Mouse (Mus musculus): ENCODE results near the gene AC124502.3.

The AC124502.3 gene

DNA sequence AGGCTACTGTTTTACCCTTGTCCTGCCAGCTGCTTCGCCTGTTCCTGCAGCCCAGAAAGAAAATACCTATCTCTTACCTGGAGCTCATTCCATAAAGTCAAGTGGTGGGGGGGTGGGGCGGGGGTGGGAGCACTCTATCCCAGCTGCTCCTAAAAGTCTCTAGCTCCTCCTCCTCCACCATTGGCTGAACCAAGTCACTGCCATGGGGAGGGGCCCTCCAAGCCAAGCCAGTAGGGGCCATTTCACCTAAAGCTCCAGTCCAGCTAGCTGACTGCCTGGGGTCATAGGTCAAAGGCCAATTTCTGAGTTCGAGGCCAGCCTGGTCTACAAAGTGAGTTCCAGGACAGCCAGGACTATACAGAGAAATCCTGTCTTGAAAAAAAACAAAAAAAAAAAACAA, 6.0 kb upstream of the AC124502.3 start:
- DNase-seq (ENCODE audit: low spot score in 2 of 2): no peak

DNA sequence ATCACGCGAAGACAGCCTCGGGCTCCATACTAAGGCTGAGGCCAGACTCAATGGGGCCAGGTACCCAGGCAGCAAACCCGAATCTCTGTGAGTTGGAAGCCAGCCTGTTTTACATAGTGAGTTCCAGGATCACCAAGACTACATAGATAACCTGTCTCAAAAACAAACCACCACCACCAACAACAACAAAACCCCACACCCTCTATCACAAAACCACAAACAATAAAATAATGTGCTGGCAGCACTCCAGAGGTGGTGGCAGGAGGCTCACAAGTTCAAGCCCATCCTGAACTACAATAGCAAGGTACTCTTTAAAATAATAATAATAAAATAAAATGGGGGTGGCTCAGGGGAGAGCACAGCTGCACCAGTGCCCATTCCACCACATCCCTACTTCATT, 2.1 kb upstream of the AC124502.3 start:
- no peak for DNase-seq (ENCODE audit: low spot score in 2 of 2)

DNA sequence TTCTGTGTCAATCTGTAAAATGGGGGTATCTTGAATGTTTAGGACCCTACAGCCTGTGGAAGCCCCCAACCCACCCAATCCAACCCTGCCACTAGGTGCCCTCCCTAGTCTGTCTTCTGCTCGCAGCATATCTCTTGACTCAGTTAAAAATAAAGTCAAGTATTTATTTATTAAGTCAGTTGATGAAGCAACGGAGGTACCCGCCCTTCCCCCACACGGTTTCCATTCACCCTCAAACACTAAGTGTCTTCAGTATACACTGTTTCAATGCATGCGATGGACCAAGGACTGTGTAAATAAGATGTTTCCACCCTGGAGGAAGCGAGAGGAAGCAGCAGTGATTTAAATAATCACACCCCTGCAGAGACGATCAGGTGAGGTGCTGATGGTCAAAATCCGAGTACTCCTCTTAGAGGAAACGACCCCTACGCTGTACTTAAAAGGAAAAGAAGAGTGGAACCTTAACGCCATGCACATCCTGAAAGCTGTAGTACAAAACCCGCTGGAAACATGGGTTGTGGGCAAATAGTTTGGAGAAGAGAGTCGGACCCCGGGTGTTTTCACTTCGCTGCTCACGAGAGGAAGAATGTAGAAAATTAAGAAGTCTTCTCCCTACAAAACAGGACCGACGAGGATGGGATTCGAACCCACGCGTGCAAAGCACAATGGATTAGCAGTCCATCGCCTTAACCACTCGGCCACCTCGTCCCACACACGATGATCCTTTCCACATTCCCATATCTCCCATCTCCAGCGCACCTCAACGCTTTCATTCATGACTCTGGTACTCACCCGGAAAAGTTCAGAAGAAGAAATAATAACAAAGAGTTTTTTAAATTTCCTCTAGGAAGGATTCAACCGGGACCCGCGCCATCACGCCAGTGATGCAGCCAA, 766 bp upstream of the AC124502.3 start:
- peak; percentile 85 to 88 for DNase-seq (ENCODE audit: low spot score in 2 of 2)

DNA sequence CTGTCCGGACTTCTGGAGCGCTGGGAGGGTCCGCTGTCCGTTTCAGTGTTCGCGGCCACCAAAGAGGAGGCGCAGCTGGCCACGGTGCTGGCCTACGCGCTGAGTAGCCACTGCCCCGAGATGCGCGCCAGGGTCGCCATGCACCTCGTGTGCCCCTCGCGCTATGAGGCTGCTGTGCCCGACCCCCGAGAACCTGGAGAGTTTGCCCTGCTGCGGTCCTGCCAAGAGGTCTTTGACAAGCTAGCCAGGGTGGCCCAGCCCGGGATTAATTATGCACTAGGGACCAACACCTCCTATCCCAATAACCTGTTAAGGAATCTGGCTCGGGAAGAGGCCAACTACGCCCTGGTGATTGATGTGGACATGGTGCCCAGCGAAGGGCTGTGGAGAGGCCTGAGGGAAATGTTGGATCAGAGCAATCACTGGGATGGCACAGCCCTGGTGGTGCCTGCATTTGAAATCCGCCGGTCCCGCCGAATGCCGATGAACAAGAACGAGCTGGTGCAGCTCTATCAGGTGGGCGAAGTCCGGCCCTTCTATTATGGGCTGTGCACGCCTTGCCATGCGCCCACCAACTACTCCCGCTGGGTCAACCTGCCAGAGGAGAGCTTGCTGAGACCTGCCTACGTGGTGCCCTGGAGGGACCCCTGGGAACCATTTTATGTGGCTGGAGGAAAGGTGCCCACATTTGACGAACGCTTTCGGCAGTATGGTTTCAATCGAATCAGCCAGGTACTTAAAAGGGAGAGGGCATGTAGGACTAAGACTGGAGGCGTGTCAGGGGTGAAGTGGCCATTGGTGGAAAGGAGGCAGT, 817 bp downstream of the AC124502.3 start:
- peak in 1 of 2 experiments; percentile 56 for DNase-seq (ENCODE audit: low spot score in 2 of 2)

DNA sequence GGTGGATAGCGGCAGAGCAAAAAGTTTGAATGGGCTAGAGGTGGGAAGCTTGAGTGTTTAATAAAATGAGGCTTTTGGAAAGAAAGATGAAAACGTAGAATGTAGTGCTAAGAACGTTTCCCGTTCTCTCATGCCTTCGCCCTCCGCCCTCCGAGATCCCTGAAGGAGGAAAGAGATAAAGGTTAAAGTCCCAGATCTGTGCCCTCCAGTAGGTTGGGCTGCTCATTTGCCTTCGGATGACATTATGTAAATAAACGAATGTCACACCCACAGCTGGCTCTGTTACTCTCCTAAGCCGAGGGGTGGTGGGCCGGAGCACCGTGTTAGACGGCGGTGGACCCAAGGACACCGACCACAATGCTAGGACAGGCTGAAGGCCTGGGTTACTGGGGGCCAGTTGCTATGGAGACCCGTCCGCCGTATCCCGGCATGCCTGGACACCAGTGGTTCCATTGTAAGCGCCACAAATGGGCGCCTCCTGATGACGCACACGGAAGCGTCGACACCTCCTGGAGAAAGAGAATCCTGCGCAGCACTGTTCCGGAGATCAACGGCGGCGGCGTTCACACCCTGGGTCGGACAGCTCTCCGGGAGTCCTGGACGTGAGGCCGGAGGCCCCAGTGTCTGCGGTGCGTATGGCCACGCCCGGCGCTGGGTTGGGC, 2.3 kb downstream of the AC124502.3 start, which contains the start of gene Brms1:
Gene Brms1, plus strand, starts transcription at position 493 of the 662 bp plus-strand sequence.
- peak; percentile 95 to 96 for DNase-seq (ENCODE audit: low spot score in 2 of 2)

DNA sequence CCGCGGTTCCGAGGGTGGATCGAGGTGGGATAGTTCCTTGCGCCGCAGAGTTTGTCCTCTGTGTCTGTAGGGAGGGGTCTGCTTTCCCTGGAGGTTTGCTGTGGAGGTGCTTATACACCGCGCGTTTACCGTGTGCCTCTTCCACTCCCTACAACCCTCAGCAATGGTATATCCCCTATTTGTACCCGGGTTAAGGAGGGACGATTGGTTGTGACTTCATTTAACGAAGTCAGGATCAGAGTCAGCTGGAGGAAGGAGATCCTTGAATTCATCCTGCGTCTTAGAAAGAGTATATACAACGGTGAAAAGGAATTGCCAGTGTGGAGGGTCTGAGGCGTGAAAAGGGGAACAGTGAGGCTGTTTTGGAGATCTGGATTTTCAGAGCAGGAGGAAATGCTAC, 2.9 kb downstream of the AC124502.3 start:
- no peak for DNase-seq (ENCODE audit: low spot score in 2 of 2)

DNA sequence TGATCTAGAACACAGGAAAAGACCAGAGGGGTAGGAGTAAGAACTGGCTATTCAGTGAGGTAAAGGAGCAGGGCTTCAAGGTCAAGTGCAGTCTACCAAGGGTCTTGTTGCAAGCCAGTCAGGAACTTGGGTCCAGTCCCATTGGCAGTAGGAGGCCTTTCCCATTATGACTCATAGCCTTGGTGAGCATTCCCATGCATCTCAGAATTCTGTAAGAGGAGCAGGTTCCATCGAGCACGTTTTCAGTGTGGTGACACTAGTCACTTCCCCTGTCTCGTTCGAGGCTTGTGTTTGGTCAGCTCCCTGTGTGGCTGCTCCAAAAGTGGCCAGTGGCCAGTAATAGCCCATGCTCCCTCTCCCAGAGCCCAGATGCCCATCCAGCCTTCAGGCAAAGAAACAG, 6.8 kb downstream of the AC124502.3 start:
- no peak for DNase-seq (ENCODE audit: low spot score in 2 of 2)

DNA sequence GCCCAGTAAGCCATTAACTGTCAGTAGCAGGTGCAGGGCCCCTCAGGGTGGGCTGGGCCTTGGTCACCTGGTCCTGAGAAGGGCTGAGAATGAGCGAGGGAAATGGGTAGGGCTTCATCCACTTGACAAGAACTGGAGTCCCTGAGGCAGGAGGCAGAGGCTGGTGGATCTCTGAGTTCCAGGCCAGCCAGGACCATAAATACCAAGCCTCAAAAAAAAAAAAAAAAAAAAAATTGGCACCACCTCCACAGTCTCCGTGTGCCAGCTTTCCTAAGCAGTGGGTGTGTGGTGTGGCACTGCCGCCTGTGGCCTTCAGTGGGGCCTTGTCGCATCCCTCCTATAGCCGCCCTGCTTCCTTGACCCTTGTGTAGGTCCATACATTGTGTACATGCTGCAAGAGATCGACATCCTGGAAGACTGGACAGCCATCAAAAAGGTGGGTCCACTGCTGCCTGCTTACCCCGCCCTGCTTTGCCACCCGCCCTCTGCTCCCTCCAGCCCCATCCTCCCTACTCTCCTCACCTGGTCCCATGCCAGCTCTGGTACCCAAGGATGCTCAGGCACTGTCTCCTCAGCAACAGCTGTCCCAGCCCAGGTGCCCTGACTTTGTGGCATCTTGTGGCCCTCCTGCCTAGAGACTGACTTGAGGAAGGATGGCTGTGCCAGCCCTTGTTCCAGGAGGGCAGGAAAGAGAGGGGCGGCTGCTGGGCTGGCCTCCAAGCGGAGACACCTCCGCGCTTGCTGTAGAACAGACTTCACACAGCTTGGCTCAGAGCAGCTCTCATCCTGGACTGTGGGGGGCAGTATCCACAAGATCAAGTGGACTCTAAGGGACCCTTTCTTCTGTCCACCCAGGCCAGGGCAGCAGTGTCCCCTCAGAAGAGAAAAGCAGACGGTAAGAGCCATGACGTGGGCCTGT, 9.7 kb downstream of the AC124502.3 start:
- peak in 1 of 2 experiments; percentile 59 for DNase-seq (ENCODE audit: low spot score in 2 of 2)

DNA sequence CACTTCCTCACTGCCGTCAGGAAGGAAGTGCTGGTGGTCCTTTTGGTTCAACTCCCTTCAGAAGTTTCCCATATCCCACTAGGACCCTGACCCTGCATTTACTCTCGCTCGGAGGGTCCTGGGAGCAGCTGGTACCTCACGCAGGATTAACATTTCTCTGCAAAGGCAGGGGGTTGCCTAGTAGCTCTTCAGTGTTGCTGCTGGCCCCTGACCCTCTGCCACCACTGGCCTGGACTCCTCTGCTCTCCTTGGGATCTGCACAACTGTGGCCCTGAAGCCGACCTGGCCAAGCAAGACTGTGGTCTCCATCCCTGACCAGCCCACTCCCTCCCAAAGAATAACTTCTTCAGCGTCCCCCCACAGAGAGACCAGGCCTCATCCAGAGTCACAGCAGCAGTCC, 10.6 kb downstream of the AC124502.3 start:
- peak in 1 of 2 experiments; percentile 36 for DNase-seq (ENCODE audit: low spot score in 2 of 2)

DNA sequence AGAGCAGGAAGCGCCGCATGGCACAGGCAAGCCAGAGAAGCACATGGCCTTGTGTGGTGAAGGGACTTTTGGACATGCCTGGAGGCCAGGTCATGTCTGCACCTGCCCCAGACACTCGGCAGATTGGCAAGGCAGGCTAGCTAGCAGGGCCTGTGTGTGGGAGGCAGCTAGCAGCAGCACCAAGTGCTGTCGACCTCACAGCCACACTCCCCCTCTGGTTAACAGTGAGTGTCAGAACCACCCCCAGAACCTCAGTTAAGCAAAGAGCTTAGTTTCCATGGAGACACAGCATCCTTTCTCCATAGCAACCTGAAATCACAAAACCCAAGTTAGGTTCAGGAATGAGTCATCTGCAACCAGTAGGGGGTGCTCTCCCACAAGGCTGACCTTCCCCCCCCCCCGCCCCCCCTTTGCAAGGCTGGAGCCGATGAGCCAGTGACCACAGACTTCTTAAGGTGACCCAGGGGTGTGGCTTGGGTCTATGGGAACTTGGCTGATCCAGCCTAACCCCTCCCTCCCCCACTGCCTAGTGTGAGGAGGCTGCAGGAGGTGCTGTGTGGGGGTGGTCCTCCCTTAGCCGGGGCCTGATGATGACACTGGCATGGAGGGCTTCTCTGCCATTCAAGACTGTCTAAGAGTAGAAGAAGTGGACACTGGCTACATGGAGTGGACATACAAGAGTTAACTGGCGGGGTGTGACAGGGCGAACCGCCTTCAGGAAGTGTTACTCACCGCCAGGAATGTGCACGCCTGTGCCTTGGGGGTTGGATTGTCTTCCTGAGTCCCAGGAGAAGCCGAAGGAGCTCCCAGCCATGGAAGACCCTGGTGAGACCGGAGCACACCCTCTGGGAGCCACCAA, 11.6 kb downstream of the AC124502.3 start, which contains the start of gene Rin1:
Gene Rin1, plus strand, starts transcription at position 435 of the 859 bp plus-strand sequence.
- DNase-seq (ENCODE audit: low spot score in 2 of 2): peak; percentile 73 to 89

DNA sequence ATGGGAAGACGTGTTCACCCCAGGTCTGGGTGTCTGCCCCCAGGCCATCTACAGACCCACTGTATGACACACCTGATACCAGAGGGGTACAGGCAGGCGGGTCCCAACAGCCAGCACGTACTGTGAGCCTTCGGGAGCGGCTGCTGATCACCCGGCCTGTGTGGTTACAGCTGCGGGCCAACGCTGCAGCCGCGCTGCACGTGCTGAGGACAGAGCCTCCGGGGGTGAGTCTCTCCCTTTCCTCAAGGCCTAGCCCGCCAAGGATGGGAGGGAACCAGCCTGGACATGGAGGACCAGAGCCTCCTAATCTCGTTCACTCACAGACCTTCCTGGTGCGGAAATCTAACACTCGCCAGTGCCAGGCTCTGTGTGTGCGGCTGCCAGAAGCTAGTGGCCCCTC, 12.3 kb downstream of the AC124502.3 start:
- peak in 1 of 2 experiments; percentile 47 for DNase-seq (ENCODE audit: low spot score in 2 of 2)

DNA sequence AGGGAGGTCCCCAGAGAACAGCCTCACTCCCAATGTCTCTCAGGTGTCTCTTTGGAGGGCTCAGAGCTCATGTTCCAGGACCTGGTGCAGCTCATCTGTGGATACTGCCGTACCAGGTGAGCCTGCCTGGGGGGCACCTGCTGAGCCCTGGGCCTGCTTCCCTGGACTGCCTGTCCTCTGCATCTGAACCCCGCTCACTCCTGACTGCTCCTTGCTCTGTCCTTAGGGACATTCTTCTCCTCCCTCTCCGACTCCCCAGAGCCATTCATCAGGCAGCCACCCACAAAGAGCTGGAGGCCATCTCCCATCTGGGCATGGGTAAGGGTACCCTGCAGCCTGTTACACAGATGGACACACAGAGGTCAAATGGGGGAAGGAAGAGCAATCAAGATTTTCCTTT, 12.8 kb downstream of the AC124502.3 start:
- DNase-seq (ENCODE audit: low spot score in 2 of 2): no peak

DNA sequence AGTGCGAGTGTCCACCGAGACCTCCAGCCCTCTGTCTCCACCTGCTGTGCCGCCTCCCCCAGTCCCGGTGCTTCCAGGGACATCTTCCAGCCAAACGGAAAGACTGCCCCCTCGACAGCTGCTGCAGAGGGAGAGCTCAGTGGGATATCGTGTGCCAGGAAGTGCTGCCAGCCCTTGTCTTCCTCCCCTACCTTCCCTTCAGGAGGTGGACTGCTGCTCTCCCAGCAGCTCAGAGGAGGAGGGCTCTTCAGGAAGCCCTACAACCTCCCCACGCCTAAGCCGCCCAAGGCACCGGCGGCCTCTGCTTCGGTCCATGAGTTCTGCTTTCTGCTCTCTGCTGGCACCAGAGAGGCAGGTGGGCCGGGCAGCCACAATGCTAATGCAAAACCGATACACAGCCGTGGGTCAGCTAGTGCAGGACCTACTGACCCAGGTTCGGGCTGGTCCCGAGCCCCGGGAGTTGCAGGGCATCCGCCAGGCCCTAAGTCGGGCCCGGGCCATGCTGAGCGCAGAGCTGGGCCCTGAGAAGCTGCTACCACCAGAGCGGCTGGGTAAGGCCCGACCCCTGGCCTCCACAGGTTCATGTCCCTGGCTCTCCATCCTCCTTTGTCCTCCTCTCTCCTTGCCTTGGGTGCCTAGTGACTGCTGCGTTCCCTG, 13.6 kb downstream of the AC124502.3 start:
- DNase-seq (ENCODE audit: low spot score in 2 of 2): peak in 1 of 2 experiments; percentile 44

DNA sequence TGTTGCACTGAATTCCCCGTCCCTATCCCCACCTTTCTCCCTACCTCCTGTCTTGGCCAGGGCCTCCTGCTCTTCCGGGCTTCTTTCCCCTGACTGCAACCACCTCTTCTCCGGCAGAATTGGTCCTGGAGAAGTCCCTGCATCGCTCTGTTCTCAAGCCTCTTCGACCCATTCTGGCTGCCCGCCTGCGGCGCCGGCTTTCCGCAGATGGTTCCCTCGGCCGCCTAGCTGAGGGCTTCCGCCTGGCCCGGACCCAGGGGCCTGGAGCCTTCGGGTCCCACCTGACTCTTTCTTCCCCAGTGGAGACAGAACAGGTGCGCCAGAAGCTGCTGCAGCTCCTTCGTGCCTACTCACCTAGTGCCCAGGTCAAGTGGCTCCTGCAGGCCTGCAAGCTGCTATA, 14.2 kb downstream of the AC124502.3 start:
- no peak for DNase-seq (ENCODE audit: low spot score in 2 of 2)

DNA sequence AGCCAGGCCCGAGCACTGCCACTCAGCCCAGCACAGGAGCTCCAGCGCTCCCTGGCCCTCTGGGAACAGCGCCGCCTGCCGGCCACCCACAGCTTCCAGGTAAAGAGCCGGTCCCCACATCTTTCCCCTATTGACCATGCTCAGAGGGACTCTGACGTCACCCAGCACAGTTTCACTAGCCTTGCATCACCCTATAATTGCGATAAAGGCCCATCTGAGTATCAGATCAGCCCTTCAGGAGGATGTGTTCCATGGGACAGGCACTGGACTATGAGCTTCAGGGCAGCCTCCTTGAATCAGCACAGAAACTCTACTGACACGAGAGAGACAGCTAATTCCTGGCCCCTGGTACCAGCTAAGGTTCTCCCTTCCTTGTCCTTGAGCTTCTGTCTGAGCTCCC, 15.2 kb downstream of the AC124502.3 start:
- peak in 1 of 2 experiments; percentile 48 for DNase-seq (ENCODE audit: low spot score in 2 of 2)

DNA sequence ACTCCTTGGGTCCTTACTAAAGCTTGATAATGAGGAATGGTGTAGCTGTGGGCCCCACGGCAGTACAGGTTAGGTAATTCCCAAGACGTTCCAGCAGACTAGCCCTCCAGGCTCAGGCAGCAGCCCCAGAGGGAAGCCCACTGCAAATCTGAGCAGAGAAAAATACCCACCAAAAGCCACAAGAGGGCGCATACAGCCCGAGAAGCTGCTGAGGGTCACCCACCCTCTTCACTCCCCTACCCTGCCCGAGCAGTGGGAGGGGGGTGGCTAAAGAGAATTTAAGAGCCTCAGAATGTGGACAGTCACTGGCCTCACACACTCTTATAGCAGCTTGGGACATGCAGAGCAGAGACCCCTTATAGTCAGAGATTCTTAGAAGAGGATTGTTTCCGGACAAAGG, 17.6 kb downstream of the AC124502.3 start:
- peak in 1 of 2 experiments; percentile 61 for DNase-seq (ENCODE audit: low spot score in 2 of 2)

DNA sequence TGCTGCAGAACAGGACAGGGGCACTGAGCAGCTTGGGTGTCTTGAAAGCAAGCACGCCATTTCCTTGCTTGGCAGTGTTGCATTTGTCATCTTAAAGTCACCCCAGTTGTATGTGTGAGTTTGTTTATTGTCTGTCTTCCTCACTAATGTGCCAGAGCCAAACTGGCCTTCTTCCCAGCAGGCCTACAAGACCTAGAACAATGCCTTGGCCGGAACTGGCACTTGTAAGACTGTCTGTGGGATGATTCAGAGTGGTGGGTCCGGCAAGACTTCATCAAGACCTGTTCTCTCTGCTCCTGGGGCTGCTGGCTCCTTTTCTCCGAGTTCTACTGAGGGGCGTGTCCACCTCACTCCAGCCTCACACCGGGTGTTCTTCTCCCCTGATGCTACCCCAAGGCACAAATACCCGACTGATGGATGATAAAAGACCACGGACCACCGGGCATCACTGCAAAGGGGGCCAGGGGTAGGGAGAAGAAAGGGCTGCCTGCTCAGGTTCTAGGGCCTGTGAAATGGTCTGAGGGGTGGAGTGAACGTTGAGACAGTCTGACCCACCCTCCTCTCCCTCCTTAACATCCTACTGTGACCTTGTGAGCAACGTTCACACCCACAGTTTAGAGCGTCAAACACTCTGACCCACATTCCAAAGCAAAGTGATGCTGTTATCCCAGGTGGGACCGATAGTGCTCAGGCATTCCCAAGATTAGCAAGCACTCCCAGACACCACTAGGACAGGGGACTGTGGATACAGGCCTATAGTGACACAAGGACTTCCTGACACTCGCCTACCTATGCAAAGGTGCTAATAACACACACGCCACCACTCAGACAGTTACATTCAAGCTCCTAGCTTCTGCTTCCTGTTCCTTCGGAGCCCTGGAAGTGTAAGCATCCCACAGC, 19.4 kb downstream of the AC124502.3 start:
- DNase-seq (ENCODE audit: low spot score in 2 of 2): no peak

Measured in right cerebral cortex, postnatal 10 days (tissue).